Mouse (Mus musculus) neural tube, embryonic 12.5 days (tissue): ENCODE measurements around the gene Fryl. TPM values are rescaled to one million over a fixed set of nuclear protein-coding genes. Genes with fewer than 3 reads are reported as not detected.

Source experiments
- ATAC-seq: fragments of 200-750 bp; cut with Nextera tagmentation; 2 replicates; pipeline ENCODE4 v1.8.0; 2017; ENCODE audit warnings: low read depth, mild to moderate bottlenecking, moderate TSS enrichment, moderate library complexity; ENCODE audit not compliant: low FRiP score
- H3K27ac ChIP-seq: fragments of 300-500 bp; sonication (generic); 2 replicates; pipeline ENCODE4 v1.5.1; 2016
- H3K27me3 ChIP-seq: fragments of 300-500 bp; sonication (generic); replicated peaks from 2 replicates; pipeline ENCODE4 v1.6.1; 2016; ENCODE audit warnings: mild to moderate bottlenecking
- H3K36me3 ChIP-seq: fragments of 300-500 bp; sonication (generic); 2 replicates; pipeline ENCODE4 v1.6.1; 2016; ENCODE audit warnings: mild to moderate bottlenecking
- H3K4me1 ChIP-seq: fragments of 300-500 bp; sonication (generic); 2 replicates; pipeline ENCODE4 v1.6.1; 2016
- H3K4me2 ChIP-seq: fragments of 300-500 bp; sonication (generic); replicated peaks from 2 replicates; pipeline ENCODE4 v1.6.1; 2016; ENCODE audit warnings: mild to moderate bottlenecking
- H3K4me3 ChIP-seq: fragments of 300-500 bp; sonication (generic); 2 replicates; pipeline ENCODE4 v1.5.1; 2016
- H3K9ac ChIP-seq: fragments of 300-500 bp; sonication (generic); 2 replicates; pipeline ENCODE4 v1.6.1; 2016; ENCODE audit warnings: mild to moderate bottlenecking
- H3K9me3 ChIP-seq: fragments of 300-500 bp; sonication (generic); 2 replicates; pipeline ENCODE4 v1.6.1; 2016; ENCODE audit warnings: mild to moderate bottlenecking
- WGBS: fragments of 180-500 bp; shearing (Covaris S2); methylation state at CpG from one replicate; pipeline ENCODE4 v1.1.7; 2016; 5-methylcytosine and 5-hydroxymethylcytosine counted together
- polyA plus RNA-seq: library from polyadenylated mRNA; unstranded; fragments of >200 nt; fragmentation: Nextera tagmentation; extraction: Ambion mirVana; gene quantifications from 2 replicates; pipeline ENCODE4 v1.2.1, GENCODE M21; 2016

Gene Fryl
- polyA plus RNA-seq, 1 experiment from 2014 or later = 44.8 TPM

DNA sequence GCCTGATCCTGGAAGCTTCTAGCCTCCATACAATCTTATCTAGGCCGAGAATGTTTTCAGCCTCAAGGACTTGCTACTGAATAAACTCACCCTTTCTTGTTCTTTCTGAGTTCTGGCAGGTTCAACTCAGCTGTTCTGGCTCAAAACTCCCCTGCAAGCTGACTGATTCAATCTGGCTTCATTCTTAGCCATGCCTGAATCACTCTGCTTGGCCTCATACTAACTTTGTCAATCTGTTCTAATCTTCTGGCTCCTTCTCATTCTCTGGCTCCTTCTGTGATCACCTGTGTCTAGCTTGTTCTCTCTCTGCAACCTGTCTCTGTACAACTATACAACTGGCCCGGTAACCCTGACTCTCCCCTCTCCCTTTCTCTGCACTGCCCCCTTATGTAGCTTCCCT is 93.9 kb downstream of the Fryl start:
- H3K4me2 ChIP-seq = no peak overlapping the region
- H3K4me1 ChIP-seq = peaks cover 6% of the 10 kb centered on the region
- 91% methylated on average over 2 of the region's 2 CpGs for WGBS
- H3K36me3 ChIP-seq = no peaks in the 10 kb centered on the region
- no peak for ATAC-seq
- no peaks in the 10 kb centered on the region for H3K9me3 ChIP-seq
- H3K9ac ChIP-seq = no peak overlapping the region
- H3K27ac ChIP-seq = no peak overlapping the region
- no peak overlapping the region for H3K4me3 ChIP-seq
- no peaks in the 10 kb centered on the region for H3K27me3 ChIP-seq

DNA sequence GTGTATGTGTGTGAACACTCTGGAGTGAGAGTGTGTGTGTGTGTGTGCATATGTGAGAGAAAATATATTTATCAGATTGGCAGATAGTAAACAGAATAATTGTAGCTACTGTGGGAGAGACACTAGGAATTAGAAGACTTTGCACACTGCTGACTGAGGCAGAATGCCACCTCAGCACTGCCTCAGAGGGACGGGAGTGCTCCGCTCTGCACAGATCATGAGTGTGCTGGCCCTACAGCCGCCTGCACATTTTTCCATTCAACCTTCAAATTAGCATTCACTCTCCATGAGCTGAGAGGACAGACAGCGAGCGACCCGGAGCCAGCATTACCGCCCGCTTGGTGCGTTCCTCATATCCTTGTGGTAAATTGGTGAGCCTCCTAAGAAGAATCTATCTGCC is 96.0 kb downstream of the Fryl start:
- H3K9ac ChIP-seq = no peak overlapping the region
- H3K4me1 ChIP-seq = peaks cover 6% of the 10 kb centered on the region
- no peaks in the 10 kb centered on the region for H3K27me3 ChIP-seq
- 83% methylated on average over 9 of the region's 9 CpGs for WGBS
- no peaks in the 10 kb centered on the region for H3K36me3 ChIP-seq
- no peak overlapping the region for H3K4me2 ChIP-seq
- H3K27ac ChIP-seq = no peak overlapping the region
- ATAC-seq = no peak
- no peaks in the 10 kb centered on the region for H3K9me3 ChIP-seq
- no peak overlapping the region for H3K4me3 ChIP-seq

DNA sequence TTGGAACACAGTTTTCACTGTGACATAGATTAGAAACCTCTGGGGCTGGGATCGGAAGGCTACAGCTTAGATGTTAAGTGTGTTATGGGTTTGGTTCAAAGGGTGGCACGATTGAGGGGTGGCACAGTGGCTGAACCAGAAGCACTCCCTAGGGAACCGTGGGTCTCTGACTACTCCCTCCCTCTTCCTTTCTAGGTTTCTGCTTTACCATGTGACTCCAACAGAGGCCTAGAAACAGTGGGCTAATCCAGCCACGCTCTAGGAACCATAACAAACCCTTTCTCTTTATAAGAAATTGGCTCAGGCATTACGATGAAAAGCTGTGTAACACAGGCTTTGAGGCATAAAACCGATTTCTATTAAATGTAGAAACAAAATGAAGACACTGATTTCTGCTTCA is 98.9 kb downstream of the Fryl start:
- no peak overlapping the region for H3K4me3 ChIP-seq
- no peaks in the 10 kb centered on the region for H3K36me3 ChIP-seq
- H3K27ac ChIP-seq = no peak overlapping the region
- H3K9me3 ChIP-seq = no peaks in the 10 kb centered on the region
- no peaks in the 10 kb centered on the region; the same call in none of the 2 replicates for H3K4me1 ChIP-seq
- H3K27me3 ChIP-seq = no peaks in the 10 kb centered on the region
- WGBS = 89% methylated on average over 6 of the region's 6 CpGs
- ATAC-seq = no peak
- H3K9ac ChIP-seq = no peak overlapping the region
- no peak overlapping the region for H3K4me2 ChIP-seq

DNA sequence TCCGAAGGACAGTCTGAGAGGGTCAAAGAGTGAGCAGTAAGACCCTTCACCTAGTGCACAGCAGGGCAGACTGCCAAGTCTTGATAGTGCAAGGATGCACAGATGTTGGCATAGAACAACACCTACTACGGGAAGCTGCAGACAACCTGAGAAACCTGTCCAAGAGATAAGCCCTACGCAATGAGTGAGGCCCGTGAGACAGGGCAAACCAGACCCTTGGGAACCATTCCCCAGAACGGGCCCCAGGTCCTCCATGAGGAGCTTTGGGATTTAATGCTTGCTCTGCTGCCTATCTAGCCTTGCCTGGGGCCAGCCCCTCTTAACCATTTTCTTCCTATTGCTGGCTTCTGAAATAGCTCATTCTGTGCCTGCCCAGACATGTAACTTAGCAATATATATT is 99.4 kb downstream of the Fryl start:
- no peak overlapping the region for H3K9ac ChIP-seq
- WGBS = 85% methylated on average over 5 of the region's 5 CpGs

DNA sequence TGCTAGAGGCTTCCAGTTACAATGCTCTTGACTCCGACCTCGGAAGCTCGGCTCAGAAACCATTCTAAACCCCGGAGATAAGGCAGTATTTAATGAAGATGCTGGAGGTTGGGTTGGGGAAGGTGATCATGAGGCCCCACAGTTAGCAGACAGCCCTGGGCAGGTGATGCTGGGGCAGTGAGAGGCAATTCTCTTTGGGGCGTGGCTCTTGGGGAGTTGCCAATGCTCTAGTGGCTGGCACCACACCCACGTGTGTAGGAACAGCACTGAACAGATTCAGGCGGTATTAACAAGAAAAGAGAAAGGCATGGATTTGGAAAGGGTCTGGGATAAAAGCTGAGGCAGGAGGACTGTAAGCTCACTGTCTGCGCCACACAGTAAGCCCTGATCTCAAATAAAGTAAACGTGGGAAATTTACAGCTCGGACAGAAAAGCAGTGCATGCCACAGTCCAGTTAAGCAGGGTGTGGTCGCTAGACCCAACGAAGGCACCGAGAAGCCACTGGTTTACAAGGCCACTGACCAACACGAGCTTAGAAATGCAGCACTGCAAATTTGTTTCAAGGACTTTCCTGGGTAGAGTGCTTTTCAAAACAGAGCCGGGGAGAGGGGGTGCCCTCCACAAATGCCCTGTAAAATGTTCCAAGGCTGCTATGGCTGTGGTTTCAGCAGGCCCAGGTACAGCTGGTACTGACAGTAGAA is 100.0 kb downstream of the Fryl start:
- Histone ChIP-seq H3K4me2 (no peak overlapping the region), H3K9ac (no peak overlapping the region), H3K27me3 (no peaks in the 10 kb centered on the region), H3K4me3 (no peak overlapping the region), H3K9me3 (no peaks in the 10 kb centered on the region), H3K27ac (no peak overlapping the region), H3K4me1 (no peaks in the 10 kb centered on the region; the same call in none of the 2 replicates), H3K36me3 (no peaks in the 10 kb centered on the region)
- ATAC-seq = no peak
- WGBS = 88% methylated on average over 15 of the region's 15 CpGs

More for the DNA sequence above, 99.4 kb downstream of the Fryl start:
- Histone ChIP-seq H3K4me2 (no peak overlapping the region), H3K36me3 (no peaks in the 10 kb centered on the region), H3K9me3 (no peaks in the 10 kb centered on the region), H3K27me3 (no peaks in the 10 kb centered on the region), H3K27ac (no peak overlapping the region), H3K4me3 (no peak overlapping the region), H3K4me1 (no peaks in the 10 kb centered on the region; the same call in none of the 2 replicates)
- ATAC-seq = no peak

DNA sequence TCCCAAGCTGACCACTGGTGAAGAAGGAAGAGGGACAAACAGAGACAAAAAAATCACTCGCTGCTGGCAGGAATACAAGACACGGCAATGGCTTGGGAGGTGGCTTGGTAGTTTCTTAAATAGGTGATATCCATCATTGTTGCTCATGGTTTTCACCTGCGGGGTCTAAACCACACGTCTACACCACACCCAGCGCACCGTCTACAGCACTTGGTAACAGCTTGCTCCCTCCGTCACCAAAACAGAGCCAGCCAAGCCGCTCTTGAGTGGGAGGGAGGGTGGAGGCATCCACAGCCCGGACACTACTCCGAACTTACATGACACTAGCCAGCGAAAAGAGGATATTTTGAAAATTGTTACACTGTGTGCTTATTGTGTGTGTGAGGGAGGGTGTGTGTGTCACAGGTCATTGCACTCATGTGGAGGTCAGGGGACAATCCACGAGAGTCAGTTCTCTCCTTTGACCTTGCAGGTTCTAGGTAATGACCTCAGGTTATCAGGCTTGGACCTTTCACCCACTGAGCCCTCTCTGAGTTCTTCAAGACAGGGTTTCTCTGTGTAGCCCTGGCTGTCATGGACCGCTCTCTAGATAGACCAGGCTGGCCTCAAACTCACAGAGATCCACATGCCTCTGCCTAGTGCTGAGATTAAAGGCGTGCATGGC is 102.5 kb downstream of the Fryl start:
- ATAC-seq = no peak
- Histone ChIP-seq H3K36me3 (no peaks in the 10 kb centered on the region), H3K4me2 (no peak overlapping the region), H3K4me1 (no peaks in the 10 kb centered on the region; the same call in none of the 2 replicates), H3K27me3 (no peaks in the 10 kb centered on the region), H3K9me3 (no peaks in the 10 kb centered on the region), H3K27ac (no peak overlapping the region), H3K9ac (no peak overlapping the region), H3K4me3 (no peak overlapping the region)
- WGBS = 93% methylated on average over 14 of the region's 14 CpGs

DNA sequence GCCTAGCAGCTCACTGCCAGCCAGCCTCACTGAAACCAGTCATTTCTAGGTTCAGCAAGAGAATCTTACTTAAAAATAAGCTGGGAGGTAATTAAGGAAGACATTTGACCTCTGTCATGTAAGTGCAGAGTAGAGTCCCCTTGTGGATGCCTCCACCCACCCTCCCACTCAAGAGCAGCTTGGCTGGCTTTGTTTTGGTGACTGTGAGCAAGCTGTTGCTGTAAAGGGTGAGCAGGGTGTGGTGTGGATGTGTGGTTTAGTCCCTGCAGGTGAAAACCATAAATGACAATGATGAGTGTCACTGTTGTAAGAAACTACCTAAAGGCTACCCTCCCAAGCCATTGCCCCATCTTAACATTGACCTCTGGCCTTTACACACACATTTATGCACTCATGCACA is 104.2 kb downstream of the Fryl start:
- Histone ChIP-seq H3K27me3 (no peaks in the 10 kb centered on the region), H3K27ac (no peak overlapping the region), H3K9me3 (no peaks in the 10 kb centered on the region), H3K4me2 (no peak overlapping the region), H3K36me3 (peaks cover under 1% of the 10 kb centered on the region; the same call in 1 of the 2 replicates), H3K4me3 (no peak overlapping the region), H3K9ac (no peak overlapping the region), H3K4me1 (no peaks in the 10 kb centered on the region; the same call in 1 of the 2 replicates)
- ATAC-seq = no peak

DNA sequence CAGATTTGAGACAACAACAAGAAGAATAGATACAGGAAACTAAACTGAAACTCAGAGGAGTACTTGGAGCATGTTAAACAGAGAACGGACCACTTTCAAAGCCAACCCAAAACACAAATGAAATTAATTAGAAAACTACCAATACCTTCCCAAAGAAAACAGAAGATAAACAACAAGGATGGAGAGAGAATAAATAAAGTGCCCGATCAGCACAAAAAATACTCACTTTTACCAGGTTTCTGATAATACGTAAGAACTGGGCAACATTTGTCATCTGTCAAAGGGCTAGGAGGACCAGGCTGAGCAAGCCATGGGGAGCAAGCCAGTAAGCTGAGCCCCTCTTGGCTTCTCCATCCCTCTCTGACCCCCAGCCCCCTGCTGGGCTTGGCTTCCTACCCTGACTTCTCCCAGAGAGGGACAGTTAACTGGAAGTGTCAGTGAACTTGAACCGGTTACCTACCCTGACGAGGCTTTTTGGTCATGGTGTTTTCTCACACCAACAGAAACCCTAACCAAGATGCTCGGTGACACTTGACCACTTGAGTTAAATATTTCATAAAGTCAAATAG is 105.5 kb downstream of the Fryl start:
- Histone ChIP-seq H3K27me3 (no peaks in the 10 kb centered on the region), H3K36me3 (peaks cover 11% of the 10 kb centered on the region), H3K4me3 (no peak overlapping the region), H3K9me3 (no peaks in the 10 kb centered on the region), H3K27ac (no peak overlapping the region), H3K4me1 (no peaks in the 10 kb centered on the region), H3K4me2 (no peak overlapping the region), H3K9ac (no peak overlapping the region)
- WGBS = 84% methylated on average over 6 of the region's 6 CpGs
- ATAC-seq = no peak

DNA sequence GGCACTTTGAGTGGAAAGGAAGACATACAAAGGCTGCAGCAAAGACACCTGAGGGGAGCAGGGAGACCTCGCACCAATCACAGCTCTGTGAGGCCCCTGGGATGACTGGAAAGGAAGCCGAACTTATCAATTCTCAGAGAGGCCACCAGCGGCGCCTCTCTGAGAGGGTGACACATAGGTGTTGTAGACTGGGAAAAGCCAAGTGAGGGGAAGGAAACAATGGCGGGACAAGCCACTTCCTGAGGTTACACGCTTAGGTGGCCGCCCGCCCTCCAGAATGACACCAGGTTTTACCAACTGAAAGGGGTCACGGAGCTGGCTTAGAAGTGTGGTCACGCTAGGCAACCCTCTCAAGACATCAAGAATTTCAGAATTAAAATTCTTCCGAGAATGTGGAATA is 111.4 kb downstream of the Fryl start:
- H3K27me3 ChIP-seq = no peaks in the 10 kb centered on the region
- 96% methylated on average over 11 of the region's 11 CpGs for WGBS
- no peak overlapping the region for H3K9ac ChIP-seq
- no peaks in the 10 kb centered on the region for H3K9me3 ChIP-seq
- no peak overlapping the region for H3K4me2 ChIP-seq
- peaks cover 4% of the 10 kb centered on the region; the same call in 1 of the 2 replicates for H3K4me1 ChIP-seq
- H3K36me3 ChIP-seq = peaks cover 11% of the 10 kb centered on the region
- H3K4me3 ChIP-seq = no peak overlapping the region
- H3K27ac ChIP-seq = no peak overlapping the region
- ATAC-seq = no peak

DNA sequence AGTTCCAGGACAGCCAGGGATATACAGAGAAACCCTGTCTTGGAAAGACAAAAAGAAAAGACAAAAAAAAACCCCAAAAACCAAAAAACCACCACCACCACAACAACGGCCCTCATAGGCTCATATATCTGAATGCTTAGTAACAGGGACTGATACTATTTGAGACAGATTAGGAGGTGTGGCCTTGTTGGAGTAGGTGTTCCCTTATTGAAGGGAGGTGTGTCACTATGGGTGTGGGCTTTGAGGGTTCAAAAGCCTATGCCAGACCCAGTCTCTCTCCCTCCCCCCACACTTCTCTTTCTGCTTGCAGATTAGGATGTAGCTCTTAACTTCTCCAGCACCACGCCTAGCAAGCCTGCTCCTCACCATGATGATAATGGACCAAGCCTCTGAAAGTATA is 114.7 kb downstream of the Fryl start:
- H3K4me1 ChIP-seq = peaks cover 4% of the 10 kb centered on the region; the same call in 1 of the 2 replicates
- WGBS = 92% methylated on average over 2 of the region's 2 CpGs
- no peaks in the 10 kb centered on the region for H3K27me3 ChIP-seq
- peaks cover 5% of the 10 kb centered on the region for H3K36me3 ChIP-seq
- no peak for ATAC-seq
- no peak overlapping the region for H3K27ac ChIP-seq
- H3K4me3 ChIP-seq = no peak overlapping the region
- H3K4me2 ChIP-seq = no peak overlapping the region
- no peak overlapping the region for H3K9ac ChIP-seq
- H3K9me3 ChIP-seq = no peaks in the 10 kb centered on the region

DNA sequence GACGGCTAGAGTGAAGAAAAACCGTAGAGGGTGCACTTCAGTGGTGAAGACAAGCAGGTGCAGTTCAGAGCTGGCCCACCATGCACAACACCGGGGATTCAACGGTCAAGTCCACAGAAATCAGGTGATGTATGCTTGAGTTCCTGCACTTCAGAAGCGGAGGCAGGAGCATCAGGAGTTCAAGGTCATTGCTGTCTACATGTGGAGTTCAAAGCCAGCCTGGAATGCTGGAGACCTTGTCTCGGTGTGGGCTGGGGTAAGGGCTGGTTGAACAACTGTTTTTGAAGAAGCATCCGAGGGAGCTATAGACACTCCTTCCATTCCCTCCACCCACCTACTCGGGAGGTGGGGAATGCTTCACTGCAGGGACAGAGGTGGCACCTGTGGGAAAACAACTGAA is 115.3 kb downstream of the Fryl start:
- H3K4me3 ChIP-seq = no peak overlapping the region
- H3K27ac ChIP-seq = no peak overlapping the region
- no peak for ATAC-seq
- H3K9ac ChIP-seq = no peak overlapping the region
- no peaks in the 10 kb centered on the region for H3K27me3 ChIP-seq
- no peak overlapping the region for H3K4me2 ChIP-seq
- H3K9me3 ChIP-seq = no peaks in the 10 kb centered on the region
- peaks cover 4% of the 10 kb centered on the region; the same call in 1 of the 2 replicates for H3K4me1 ChIP-seq
- WGBS = 95% methylated on average over 8 of the region's 8 CpGs
- no peaks in the 10 kb centered on the region for H3K36me3 ChIP-seq

DNA sequence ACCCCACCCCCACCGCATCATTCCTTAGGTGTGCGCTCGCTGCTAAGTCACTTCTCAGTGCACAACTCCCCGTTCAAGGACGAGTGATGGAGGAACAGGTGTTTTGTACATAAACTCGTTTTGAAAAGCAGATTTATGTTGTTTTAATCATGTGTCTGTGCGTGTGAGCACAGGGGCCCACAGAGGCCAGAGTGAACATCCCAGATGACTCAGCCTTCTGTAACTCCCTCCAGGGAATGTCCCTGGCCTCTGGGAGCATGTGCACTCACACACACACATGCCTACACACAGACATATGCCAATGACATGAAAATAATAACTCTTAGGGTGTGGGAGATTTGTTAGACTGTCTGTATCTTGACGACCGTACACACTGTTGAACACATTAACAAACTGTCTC is 118.9 kb downstream of the Fryl start:
- H3K36me3 ChIP-seq = no peaks in the 10 kb centered on the region
- ATAC-seq = no peak
- H3K9ac ChIP-seq = no peak overlapping the region
- no peak overlapping the region for H3K4me2 ChIP-seq
- 70% methylated on average over 9 of the region's 9 CpGs for WGBS
- H3K27ac ChIP-seq = no peak overlapping the region
- H3K27me3 ChIP-seq = no peaks in the 10 kb centered on the region
- no peak overlapping the region for H3K4me3 ChIP-seq
- no peaks in the 10 kb centered on the region for H3K4me1 ChIP-seq
- no peaks in the 10 kb centered on the region for H3K9me3 ChIP-seq
